Mouse (Mus musculus): ENCODE data around the gene Wdr44.
"Not testable (repeated sequence)": the region's sequence is repeated elsewhere in the genome, so short reads cannot be mapped to it uniquely, and the experiment has no call there.

The Wdr44 gene

DNA sequence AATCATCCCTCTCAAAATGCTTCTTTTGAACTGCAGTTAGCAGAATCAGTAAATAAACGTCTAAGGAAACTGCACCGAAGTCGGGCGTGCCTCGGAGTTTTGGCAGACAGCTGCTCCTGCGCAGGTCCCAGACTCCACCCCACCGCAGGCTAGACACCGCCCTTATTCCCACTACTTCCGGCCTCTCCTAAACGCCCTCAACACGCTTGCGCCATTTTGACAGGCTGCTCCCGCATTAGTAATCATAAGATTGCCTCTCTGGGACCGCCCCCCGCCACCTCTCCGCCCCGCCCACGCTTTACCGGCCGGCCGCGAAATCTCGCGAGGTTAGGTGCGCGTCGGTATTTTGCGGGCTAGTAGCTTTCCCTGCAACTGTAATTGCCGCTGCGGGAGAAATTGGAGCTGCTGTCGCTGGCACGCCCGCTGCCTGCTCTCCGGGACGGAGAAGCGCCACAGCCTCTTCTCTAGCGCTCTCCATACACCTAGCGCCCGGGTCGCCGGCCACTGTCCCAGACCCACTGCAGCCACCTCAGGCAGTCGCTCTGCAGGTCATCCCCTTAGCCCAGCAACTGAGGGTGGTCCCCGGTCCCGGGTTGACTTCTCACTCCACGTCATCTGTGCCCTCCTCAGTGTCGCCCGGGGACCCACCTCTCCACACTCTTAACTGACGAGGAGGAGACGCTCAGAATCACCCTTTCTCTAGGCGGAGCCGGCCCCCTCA is at the start of gene Wdr44:
Wdr44 (plus strand) TSS at position 330 of the 721 bp plus-strand sequence.
- DNase-seq (ENCODE audit: low read depth) = peak; percentile 67

DNA sequence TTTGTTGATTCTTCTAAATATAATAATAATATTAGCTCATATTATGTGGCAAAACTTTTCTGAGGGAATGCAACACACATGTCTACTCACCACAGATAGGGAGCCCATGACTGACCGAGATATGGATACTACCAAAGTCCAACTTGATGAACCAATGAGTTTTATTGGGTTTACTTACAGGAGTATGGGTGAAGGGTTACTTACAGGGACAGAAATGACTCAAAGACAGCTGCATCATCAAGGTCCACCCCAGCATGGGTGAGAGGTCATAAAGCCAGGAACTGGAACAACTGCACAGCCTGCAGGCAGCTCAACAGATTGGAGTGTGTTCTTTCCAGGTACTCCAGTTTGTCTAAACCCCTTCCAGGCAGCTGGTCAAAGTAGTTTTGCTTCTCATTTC is 44.5 kb upstream of the Wdr44 start:
- DNase-seq (ENCODE audit: low read depth) = no peak

GRCm38 (mm10) chrX:23662216-23662615 is 30.6 kb upstream of the Wdr44 start:
- no peak for DNase-seq (ENCODE audit: low read depth)

DNA sequence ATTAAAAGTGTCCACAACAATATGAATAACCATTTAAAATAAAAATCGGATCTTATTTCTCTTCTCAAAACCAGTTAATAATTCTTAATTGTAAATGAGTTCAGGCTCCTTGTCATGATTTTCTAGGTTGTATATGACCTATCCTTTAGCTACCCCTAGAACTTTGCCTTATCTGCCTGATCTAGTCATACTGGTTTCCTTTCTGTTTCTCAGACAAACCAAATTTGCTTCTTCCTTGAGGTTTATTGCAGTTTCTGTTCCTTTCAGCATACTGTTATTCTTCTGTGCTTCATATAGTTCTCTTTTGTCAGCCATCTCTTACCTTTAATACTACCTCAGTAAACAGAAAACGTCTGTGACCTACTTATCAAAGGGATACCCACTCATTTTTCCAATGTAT is 19.7 kb upstream of the Wdr44 start:
- no peak for DNase-seq (ENCODE audit: low read depth)

DNA sequence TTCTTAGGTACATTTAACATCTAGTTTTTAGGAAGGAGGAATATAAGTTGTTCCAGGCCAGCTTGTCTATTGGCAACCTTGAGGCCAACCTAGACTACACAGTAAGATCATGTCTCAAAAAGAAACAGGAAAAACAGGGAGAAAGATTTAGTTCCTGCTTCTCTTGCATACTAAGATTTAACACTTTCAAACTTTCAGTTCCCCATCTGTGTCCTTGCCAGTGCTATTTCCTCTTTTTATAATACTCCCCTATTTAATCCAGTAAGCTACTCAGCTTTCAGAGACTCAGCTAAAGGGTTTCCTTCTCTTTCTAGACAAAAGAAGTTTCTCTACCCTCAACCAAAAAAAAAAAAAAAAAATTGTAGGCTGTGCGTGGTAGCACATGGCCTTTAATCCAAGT is 17.4 kb upstream of the Wdr44 start:
- DNase-seq (ENCODE audit: low read depth) = no peak

- DNase-seq (ENCODE audit: low read depth) = no peak
These were observed 16.3 kb upstream of the Wdr44 start for GRCm38 (mm10) chrX:23676583-23676982.

- no peak for DNase-seq (ENCODE audit: low read depth)
These were observed 15.3 kb upstream of the Wdr44 start for GRCm38 (mm10) chrX:23677511-23677910.

GRCm38 (mm10) chrX:23692336-23692721 is 522 bp upstream of the Wdr44 start:
- no peak for DNase-seq (ENCODE audit: low read depth)

- no peak for DNase-seq (ENCODE audit: low read depth)
These were observed 871 bp downstream of the Wdr44 start for GRCm38 (mm10) chrX:23693443-23694400.

GRCm38 (mm10) chrX:23694588-23694987 is 1.7 kb downstream of the Wdr44 start:
- DNase-seq (ENCODE audit: low read depth) = no peak

DNA sequence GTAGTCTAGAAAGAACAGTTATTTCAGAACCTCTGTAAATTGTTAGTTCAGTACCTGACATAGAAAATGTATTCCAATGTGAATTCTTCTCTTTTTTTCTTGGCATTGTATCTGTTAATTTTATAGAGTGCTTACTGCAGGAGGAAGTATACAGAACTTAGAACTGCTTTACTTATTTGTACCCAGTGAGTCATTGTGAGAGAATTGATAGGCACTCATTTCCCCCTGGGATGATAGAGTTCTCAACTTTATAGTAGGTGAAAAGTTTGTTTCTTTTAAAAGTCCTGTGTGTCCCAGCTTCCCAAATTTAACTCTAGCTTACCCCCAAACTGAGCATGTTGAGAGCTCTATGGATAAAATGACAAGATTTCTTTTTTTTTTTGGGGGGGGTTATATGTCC is 2.3 kb downstream of the Wdr44 start:
- DNase-seq (ENCODE audit: low read depth) = no peak

GRCm38 (mm10) chrX:23697346-23697745 is 4.5 kb downstream of the Wdr44 start:
- DNase-seq (ENCODE audit: low read depth) = no peak

GRCm38 (mm10) chrX:23699023-23699422 is 6.2 kb downstream of the Wdr44 start:
- DNase-seq (ENCODE audit: low read depth) = no peak

DNA sequence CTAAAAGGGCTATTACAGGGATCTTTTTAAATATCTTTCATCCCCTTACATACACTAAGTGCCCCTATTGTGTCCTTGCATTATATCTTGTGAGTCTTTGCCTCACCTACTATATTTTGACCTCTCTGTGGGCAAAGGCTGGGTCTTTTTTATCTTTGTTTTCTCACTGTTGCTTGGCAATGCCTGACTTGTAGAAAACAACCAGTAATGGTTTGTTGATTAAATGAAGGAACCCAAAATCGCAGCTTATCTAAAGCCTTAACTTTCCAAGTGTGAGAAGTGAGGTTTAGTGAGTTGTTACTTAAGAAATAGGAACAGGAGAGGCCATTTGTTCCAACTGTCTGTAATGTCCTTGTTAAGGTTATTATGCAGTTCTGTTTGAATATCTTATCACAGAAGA is 24.4 kb downstream of the Wdr44 start:
- no peak for DNase-seq (ENCODE audit: low read depth)

GRCm38 (mm10) chrX:23727463-23727862 is 34.6 kb downstream of the Wdr44 start:
- no peak for DNase-seq (ENCODE audit: low read depth)

GRCm38 (mm10) chrX:23754671-23755070 is 61.8 kb downstream of the Wdr44 start:
- DNase-seq (ENCODE audit: low read depth) = no peak

GRCm38 (mm10) chrX:23767849-23768248 is 75.0 kb downstream of the Wdr44 start:
- no peak for DNase-seq (ENCODE audit: low read depth)

GRCm38 (mm10) chrX:23807125-23807524 is 114.3 kb downstream of the Wdr44 start:
- no peak for DNase-seq (ENCODE audit: low read depth)

DNA sequence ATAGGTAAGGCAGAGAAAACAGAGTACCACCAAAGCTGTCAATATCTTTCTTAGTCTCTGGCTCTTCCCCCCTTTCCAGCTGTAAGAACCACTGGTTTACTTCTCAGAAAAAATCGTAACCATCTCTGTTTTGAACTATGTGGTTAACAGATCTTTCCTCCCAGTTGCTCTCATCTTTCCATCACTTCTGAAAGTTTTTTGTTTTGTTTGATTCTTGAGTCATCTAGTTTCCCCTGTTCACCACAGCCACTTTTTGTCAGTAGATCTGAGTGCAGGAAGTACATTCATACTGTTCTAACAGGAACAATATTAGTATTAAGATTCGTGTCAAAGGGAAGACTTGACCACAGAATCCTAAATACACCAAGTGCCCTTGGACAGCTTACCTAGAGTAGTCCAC is 117.5 kb downstream of the Wdr44 start:
- no peak for DNase-seq (ENCODE audit: low read depth)

- DNase-seq (ENCODE audit: low read depth) = not testable (repeated sequence)
These were observed 120.4 kb downstream of the Wdr44 start for GRCm38 (mm10) chrX:23813287-23813686.

DNA sequence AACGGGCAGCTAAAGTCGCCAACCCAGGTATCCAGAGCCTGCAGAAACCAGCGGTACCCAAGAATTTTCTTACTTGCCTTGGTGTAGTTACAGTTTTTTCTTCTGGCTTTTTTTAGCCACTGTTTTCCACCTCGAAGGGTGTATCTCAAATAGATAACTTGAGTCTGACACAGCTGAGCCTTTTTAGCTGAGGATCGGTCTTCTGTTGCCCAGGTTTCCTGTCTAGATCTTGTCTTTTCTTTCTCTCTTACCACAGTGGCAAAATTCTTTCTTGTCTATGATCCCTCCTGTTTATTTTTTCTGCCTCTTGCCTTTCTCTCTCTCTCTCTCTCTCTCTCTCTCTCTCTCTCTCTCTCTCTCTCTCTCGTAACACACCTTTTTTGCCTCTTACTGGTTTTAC is 130.0 kb downstream of the Wdr44 start:
- not testable (repeated sequence) for DNase-seq (ENCODE audit: low read depth)

- no peak for DNase-seq (ENCODE audit: low read depth)
These were observed 130.7 kb downstream of the Wdr44 start for GRCm38 (mm10) chrX:23823398-23824023.

- not testable (repeated sequence) for DNase-seq (ENCODE audit: low read depth)
These were observed 140.9 kb downstream of the Wdr44 start for GRCm38 (mm10) chrX:23833784-23834183.
